Mouse (Mus musculus): ENCODE results near the gene Abhd5.

DNA sequence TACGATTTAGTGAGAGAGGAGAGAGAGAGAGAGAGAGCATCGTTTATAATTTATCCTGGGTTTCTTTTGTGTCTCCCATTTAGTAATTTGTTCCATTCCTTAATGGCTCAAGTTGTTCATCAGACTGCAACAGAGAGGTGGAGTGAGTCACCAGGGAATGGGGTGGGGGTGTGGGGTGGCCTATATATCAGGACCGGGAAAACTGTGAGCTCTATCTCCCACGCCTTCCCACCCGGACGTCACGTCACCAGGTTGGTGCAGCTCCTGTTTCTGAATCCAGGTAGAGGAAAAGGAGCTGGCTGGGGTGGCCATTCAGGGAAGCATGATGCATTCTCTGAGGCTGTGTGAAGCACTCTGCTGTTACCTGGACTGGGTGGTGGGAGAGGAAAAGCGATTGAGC lies 70.5 kb downstream of the Abhd5 start:
- no peak for TF ChIP-seq CTCF (IDR thresholded peaks at IDR 0.05; ENCODE audit: low read depth, low read length)
- no peak for TF ChIP-seq GATA2 (IDR thresholded peaks at IDR 0.05; ENCODE audit: borderline replicate concordance, low read depth, low read length)
- no peak for TF ChIP-seq GATA1 (IDR thresholded peaks at IDR 0.05; ENCODE audit: borderline replicate concordance, low read length)
- TF ChIP-seq TAL1 (conservative IDR thresholded peaks at IDR 0.05; ENCODE audit: low read depth, low read length), result no peak
